Comparison of ENCODE assay signal across 8 mouse cellular contexts in the genomic region with DNA sequence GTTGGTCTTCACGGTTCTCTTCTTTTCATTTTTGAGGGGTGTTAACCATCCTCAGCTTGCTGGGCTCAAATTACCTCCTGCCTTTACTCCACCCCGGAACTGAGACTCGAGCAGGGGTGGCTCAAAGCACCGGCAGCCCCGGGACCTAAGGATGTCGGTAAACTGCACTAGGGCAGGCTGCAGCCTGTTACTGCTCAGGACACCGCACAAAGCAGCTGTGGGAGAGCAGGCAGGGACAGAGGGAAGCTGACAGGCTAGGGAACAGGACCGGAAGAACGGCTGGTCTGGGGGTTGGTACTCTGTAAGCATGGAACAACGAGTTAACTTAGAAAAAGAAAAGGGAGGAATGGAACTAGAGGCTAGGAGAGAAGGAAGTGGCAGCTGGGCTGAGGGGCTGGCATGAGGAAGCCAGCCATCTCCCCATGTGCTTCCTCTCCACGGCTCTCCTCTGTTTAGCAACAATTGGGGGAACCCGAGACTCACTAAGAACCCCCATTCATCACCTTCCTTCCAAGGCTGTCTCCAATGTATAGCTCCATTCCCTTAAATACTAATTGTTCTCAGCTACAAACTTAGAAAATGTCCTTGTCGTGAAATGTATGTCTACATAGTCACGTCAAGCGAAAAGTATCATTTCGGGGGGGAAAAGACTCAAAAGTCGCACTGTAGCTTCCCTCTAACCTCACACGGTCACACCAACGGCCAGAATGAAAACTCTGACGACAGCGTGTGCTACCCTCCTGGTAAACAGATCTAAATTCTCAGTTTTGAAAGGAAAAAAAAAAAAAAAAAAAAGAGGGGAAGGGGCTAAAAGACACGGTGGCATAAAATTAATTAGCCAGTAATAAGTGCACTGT. TPM values are rescaled to one million over a fixed set of nuclear protein-coding genes. Genes with fewer than 3 reads are reported as not detected.
A peak's percentile ranks its signal among the peaks of the same experiment; 100 is the strongest.
DNase-seq lines count a peak whose midpoint lies in the region; ATAC-seq lines count a peak whose summit lies in the region.

No protein-coding gene starts in this region.

- ATAC-seq in common myeloid progenitor, adult 5-6 weeks (replicated peaks; ENCODE audit: low read depth, poor library complexity, severe bottlenecking), result peak; percentile 93
- ATAC-seq in hindbrain, embryonic 15.5 days (ENCODE audit: low FRiP score, low read depth), result no peak
- no peak for ATAC-seq in midbrain, embryonic 12.5 days (ENCODE audit: low FRiP score, low read depth)

- H3K36me3 ChIP-seq in heart, embryonic 10.5 days, result no peaks in the 10 kb centered on the region
- H3K36me3 ChIP-seq in hindbrain, embryonic 15.5 days, result no peaks in the 10 kb centered on the region
- no peaks in the 10 kb centered on the region for H3K36me3 ChIP-seq in midbrain, embryonic 12.5 days

- H3K27me3 ChIP-seq in heart, embryonic 10.5 days (ENCODE audit: insufficient read depth, poor library complexity, severe bottlenecking), result no peaks in the 10 kb centered on the region
- H3K27me3 ChIP-seq in hindbrain, embryonic 15.5 days, result no peaks in the 10 kb centered on the region
- H3K27me3 ChIP-seq in midbrain, embryonic 12.5 days, result no peaks in the 10 kb centered on the region

- no peak for DNase-seq in heart, embryonic 10.5 days (ENCODE audit: low spot score)
- DNase-seq in heart, postnatal 25 days (ENCODE audit: low spot score), result no peak
- DNase-seq in left cerebral cortex, adult 9 months (ENCODE audit: low spot score in 2 of 2), result no peak
- DNase-seq in left cerebral cortex, adult 18-20 months (ENCODE audit: low spot score in 2 of 2), result no peak
- no peak for DNase-seq in frontal cortex, postnatal 36 days (ENCODE audit: low spot score in 2 of 2)

- H3K4me1 ChIP-seq in heart, embryonic 10.5 days, result peaks cover 9% of the 10 kb centered on the region; the same call in 1 of the 2 replicates
- peaks cover 8% of the 10 kb centered on the region; the same call in 1 of the 2 replicates for H3K4me1 ChIP-seq in hindbrain, embryonic 15.5 days (replicated peaks)
- peaks cover 9% of the 10 kb centered on the region; the same call in 1 of the 2 replicates for H3K4me1 ChIP-seq in midbrain, embryonic 12.5 days

- peak overlapping the region; percentile 47 for H3K4me3 ChIP-seq in heart, embryonic 10.5 days
- H3K4me3 ChIP-seq in hindbrain, embryonic 15.5 days, result peak overlapping the region; percentile 15; the same call in 1 of the 2 replicates
- H3K4me3 ChIP-seq in midbrain, embryonic 12.5 days, result no peak overlapping the region

- intact Hi-C loops in heart, postnatal 25 days (cut with DNase I), result no loop called here

- H3K9me3 ChIP-seq in heart, embryonic 10.5 days, result no peaks in the 10 kb centered on the region
- no peaks in the 10 kb centered on the region for H3K9me3 ChIP-seq in hindbrain, embryonic 15.5 days
- H3K9me3 ChIP-seq in midbrain, embryonic 12.5 days, result no peaks in the 10 kb centered on the region

- H3K27ac ChIP-seq in heart, embryonic 10.5 days, result peak overlapping the region; percentile 64; the same call in 1 of the 2 replicates
- no peak overlapping the region for H3K27ac ChIP-seq in hindbrain, embryonic 15.5 days (replicated peaks)
- no peak overlapping the region for H3K27ac ChIP-seq in midbrain, embryonic 12.5 days (replicated peaks)

- H3K4me2 ChIP-seq in hindbrain, embryonic 15.5 days, result peak overlapping the region; percentile 44
- peak overlapping the region; percentile 35 for H3K4me2 ChIP-seq in midbrain, embryonic 12.5 days (replicated peaks)

- no peak overlapping the region for H3K9ac ChIP-seq in hindbrain, embryonic 15.5 days
- H3K9ac ChIP-seq in midbrain, embryonic 12.5 days (replicated peaks), result no peak overlapping the region; the same call in 1 of the 2 replicates

- WGBS in heart, embryonic 10.5 days, result 47% methylated on average over 22 of the region's 22 CpGs
- 28% methylated on average over 22 of the region's 22 CpGs for WGBS in hindbrain, embryonic 15.5 days
- 44% methylated on average over 22 of the region's 22 CpGs for WGBS in midbrain, embryonic 12.5 days

RNA-seq across cellular contexts. Expression of a gene that starts 42.5 kb away (rescaled TPM):
- 68.5 and 69.0 TPM in 2 replicates for polyA plus RNA-seq in heart, embryonic 10.5 days (2016; fragmentation: Nextera tagmentation; extraction: Ambion mirVana)
- 10 to 100 TPM; 64.6 to 76.2 TPM for total RNA-seq in heart, postnatal 25 days (2021)
- 54.8 and 55.5 TPM in 2 replicates for total RNA-seq in common myeloid progenitor, adult 5-6 weeks (2017)
- polyA plus RNA-seq in hindbrain, embryonic 15.5 days (2015; fragmentation: Nextera tagmentation; extraction: Ambion mirVana), result 80.4 and 84.4 TPM in 2 replicates
- 78.7 and 80.6 TPM in 2 replicates for polyA plus RNA-seq in midbrain, embryonic 12.5 days (2016; fragmentation: Nextera tagmentation; extraction: Ambion mirVana)
- total RNA-seq in left cerebral cortex, adult 18-20 months (2021), result 10 to 100 TPM; 68.8 to 70.0 TPM
